17 mouse cellular contexts compared by ENCODE assay signal in the genomic region with DNA sequence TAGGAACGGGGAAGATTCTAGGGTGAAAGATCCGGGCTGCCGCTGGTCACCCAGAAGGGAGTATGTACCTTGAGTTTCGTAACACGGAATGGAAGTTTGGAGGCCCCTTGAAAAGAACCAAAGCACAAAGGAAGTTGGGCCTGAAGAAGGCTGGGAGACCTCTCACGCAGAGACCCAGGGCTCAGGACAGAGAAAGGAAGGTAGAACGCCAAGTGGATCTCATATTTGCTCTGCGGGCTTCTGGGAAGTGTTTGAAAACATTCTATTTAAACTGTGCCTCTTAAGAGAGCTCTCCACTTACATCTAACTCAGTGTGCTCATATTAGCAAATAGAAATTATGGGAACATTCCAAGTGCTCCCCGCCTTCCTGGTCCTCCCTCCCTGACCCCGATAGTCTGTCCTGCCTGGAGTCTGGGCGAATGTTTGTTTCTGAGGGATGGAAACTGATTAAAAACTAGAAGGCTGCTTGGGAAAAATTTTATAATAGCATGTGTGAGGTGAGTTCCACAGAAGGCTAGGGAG. TPM values are rescaled to one million over a fixed set of nuclear protein-coding genes. Genes with fewer than 3 reads are reported as not detected.
DNase-seq lines count a peak whose midpoint lies in the region; ATAC-seq and TF ChIP-seq lines count a peak whose summit lies in the region.
"Had no signal": no experiment of that assay in that cellular context is flagged by ENCODE, and none has a peak within 500 bp of the region (broad histone marks: within the 10 kb centered on the region; RNA-seq: fewer than 3 reads in every experiment).

No protein-coding gene starts in this region.

- no peak overlapping the region for H3K4me2 ChIP-seq in kidney, postnatal 0 days (ENCODE audit: low read length)
- H3K4me2 ChIP-seq in embryonic facial prominence, embryonic 15.5 days (replicated peaks): no peak overlapping the region
- H3K4me2 ChIP-seq in lung, embryonic 15.5 days: peak overlapping the region; percentile 16; the same call in 1 of the 2 replicates
- no peak overlapping the region for H3K4me2 ChIP-seq in stomach, embryonic 15.5 days
- H3K4me2 ChIP-seq: forebrain, embryonic 15.5 days; heart, embryonic 13.5 days; midbrain, embryonic 11.5 days; neural tube, embryonic 13.5 days had no signal

- H3K4me1 ChIP-seq in kidney, postnatal 0 days (replicated peaks; ENCODE audit: insufficient read depth, low read length): peaks cover 8% of the 10 kb centered on the region; the same call in 1 of the 2 replicates
- no peaks in the 10 kb centered on the region; the same call in 1 of the 2 replicates for H3K4me1 ChIP-seq in kidney, adult 2 months (ENCODE audit: control insufficient read depth, insufficient read depth, low read length)
- peaks cover 15% of the 10 kb centered on the region for H3K4me1 ChIP-seq in embryonic facial prominence, embryonic 15.5 days
- peaks cover 36% of the 10 kb centered on the region for H3K4me1 ChIP-seq in lung, embryonic 15.5 days
- no peaks in the 10 kb centered on the region for H3K4me1 ChIP-seq in stomach, embryonic 15.5 days
- H3K4me1 ChIP-seq: forebrain, embryonic 15.5 days had no signal

- no peak for TF ChIP-seq CTCF in kidney, postnatal 0 days (IDR thresholded peaks at IDR 0.05; ENCODE audit: low read depth)
- TF ChIP-seq CTCF in kidney, adult 2 months (conservative IDR thresholded peaks at IDR 0.05; ENCODE audit: insufficient read depth, insufficient read length, low read depth, low read length): no peak

- H3K27me3 ChIP-seq in kidney, postnatal 0 days (ENCODE audit: insufficient read depth, low read length): no peaks in the 10 kb centered on the region
- no peaks in the 10 kb centered on the region for H3K27me3 ChIP-seq in kidney, adult 2 months (replicated peaks; ENCODE audit: control insufficient read depth, insufficient read depth, low read length)
- H3K27me3 ChIP-seq in embryonic facial prominence, embryonic 15.5 days: no peaks in the 10 kb centered on the region
- H3K27me3 ChIP-seq in lung, embryonic 15.5 days: no peaks in the 10 kb centered on the region
- no peaks in the 10 kb centered on the region for H3K27me3 ChIP-seq in stomach, embryonic 15.5 days (replicated peaks)
- H3K27me3 ChIP-seq: forebrain, embryonic 15.5 days; neural tube, embryonic 13.5 days had no signal

- H3K27ac ChIP-seq in kidney, postnatal 0 days: peak overlapping the region; percentile 44; the same call in 1 of the 2 replicates
- no peak overlapping the region for H3K27ac ChIP-seq in kidney, adult 2 months (ENCODE audit: insufficient read depth, low read depth, low read length)
- 0 out of 2 replicates have a peak overlapping the region, but pooled peaks have one; percentile 5 for H3K27ac ChIP-seq in embryonic facial prominence, embryonic 15.5 days (replicated peaks)
- peak overlapping the region; percentile 89 for H3K27ac ChIP-seq in lung, embryonic 15.5 days
- no peak overlapping the region; the same call in 1 of the 2 replicates for H3K27ac ChIP-seq in stomach, embryonic 15.5 days
- H3K27ac ChIP-seq: forebrain, embryonic 15.5 days; heart, embryonic 13.5 days; hindbrain, postnatal 0 days; left cerebral cortex, adult 2 months; neural tube, embryonic 13.5 days had no signal

- H3K4me3 ChIP-seq in kidney, postnatal 0 days (replicated peaks; ENCODE audit: low read depth, low read length): no peak overlapping the region
- H3K4me3 ChIP-seq in kidney, adult 2 months (ENCODE audit: insufficient read depth, low read depth, low read length): no peak overlapping the region
- no peak overlapping the region for H3K4me3 ChIP-seq in embryonic facial prominence, embryonic 15.5 days (replicated peaks)
- no peak overlapping the region for H3K4me3 ChIP-seq in lung, embryonic 15.5 days
- H3K4me3 ChIP-seq in stomach, embryonic 15.5 days (replicated peaks): no peak overlapping the region
- H3K4me3 ChIP-seq: forebrain, embryonic 15.5 days; heart, embryonic 13.5 days; left cerebral cortex, adult 2 months; neural tube, embryonic 13.5 days had no signal

- 86% methylated on average over 11 of the region's 11 CpGs for WGBS in kidney, postnatal 0 days
- 90% methylated on average over 11 of the region's 11 CpGs for WGBS in kidney, adult 2 months
- WGBS in embryonic facial prominence, embryonic 15.5 days: 89% methylated on average over 11 of the region's 11 CpGs
- 62% methylated on average over 11 of the region's 11 CpGs for WGBS in lung, embryonic 15.5 days
- 67% methylated on average over 11 of the region's 11 CpGs for WGBS in stomach, embryonic 15.5 days

- ATAC-seq in kidney, postnatal 0 days (replicated peaks; ENCODE audit: low FRiP score, low read depth): no peak
- ATAC-seq in embryonic facial prominence, embryonic 15.5 days (ENCODE audit: insufficient number of reproducible peaks, low FRiP score, low TSS enrichment, low read depth): no peak
- ATAC-seq in lung, embryonic 15.5 days (ENCODE audit: borderline replicate concordance, extremely low read depth, low FRiP score, low TSS enrichment): peak; percentile 73
- ATAC-seq in stomach, embryonic 15.5 days (ENCODE audit: insufficient read depth, low FRiP score, low read depth): peak; percentile 60; the same call in 1 of the 2 replicates
- no peak for ATAC-seq in erythroid progenitor cell, adult 5-6 weeks (replicated peaks; ENCODE audit: low FRiP score, poor library complexity, severe bottlenecking)
- ATAC-seq: forebrain, embryonic 15.5 days; hindbrain, postnatal 0 days had no signal

- H3K9me3 ChIP-seq in kidney, postnatal 0 days (replicated peaks; ENCODE audit: low read length): no peaks in the 10 kb centered on the region
- no peaks in the 10 kb centered on the region for H3K9me3 ChIP-seq in embryonic facial prominence, embryonic 15.5 days (replicated peaks)
- no peaks in the 10 kb centered on the region for H3K9me3 ChIP-seq in lung, embryonic 15.5 days
- no peaks in the 10 kb centered on the region; the same call in 1 of the 2 replicates for H3K9me3 ChIP-seq in stomach, embryonic 15.5 days
- H3K9me3 ChIP-seq: forebrain, embryonic 15.5 days; neural tube, embryonic 13.5 days had no signal

- no peak for DNase-seq in kidney, postnatal 0 days (ENCODE audit: low spot score)
- no peak for DNase-seq in kidney, adult 2 months
- DNase-seq in right cerebral cortex, postnatal 25 days: no peak
- DNase-seq: adrenal gland, postnatal 36 days; cerebellum, adult 8-10 months; heart, postnatal 36 days; kidney, postnatal 14 days had no signal

- H3K36me3 ChIP-seq in kidney, postnatal 0 days (ENCODE audit: insufficient read depth, low read length): no peaks in the 10 kb centered on the region
- no peaks in the 10 kb centered on the region for H3K36me3 ChIP-seq in kidney, adult 2 months (ENCODE audit: control insufficient read depth, insufficient read depth, low read length)
- H3K36me3 ChIP-seq in embryonic facial prominence, embryonic 15.5 days: no peaks in the 10 kb centered on the region
- no peaks in the 10 kb centered on the region for H3K36me3 ChIP-seq in lung, embryonic 15.5 days
- H3K36me3 ChIP-seq in stomach, embryonic 15.5 days: no peaks in the 10 kb centered on the region
- H3K36me3 ChIP-seq: forebrain, embryonic 15.5 days; heart, embryonic 13.5 days; neural tube, embryonic 13.5 days had no signal

- H3K9ac ChIP-seq in kidney, postnatal 0 days (ENCODE audit: low read depth, low read length): no peak overlapping the region
- H3K9ac ChIP-seq in embryonic facial prominence, embryonic 15.5 days: no peak overlapping the region
- no peak overlapping the region for H3K9ac ChIP-seq in lung, embryonic 15.5 days
- no peak overlapping the region for H3K9ac ChIP-seq in stomach, embryonic 15.5 days
- H3K9ac ChIP-seq: forebrain, embryonic 15.5 days; heart, embryonic 13.5 days; neural tube, embryonic 13.5 days had no signal

- no peak for TF ChIP-seq POLR2A in kidney, adult 2 months (IDR thresholded peaks at IDR 0.05; ENCODE audit: low read depth, low read length)

RNA-seq across cellular contexts. Expression of a gene that starts 6.9 kb away (rescaled TPM):
- polyA plus RNA-seq in kidney, postnatal 0 days (2015; fragmentation: Nextera tagmentation; extraction: Ambion mirVana): 38.5 and 42.4 TPM in 2 replicates
- polyA plus RNA-seq in kidney, adult 2 months (2012; rRNA removed): 7.2 and 8.9 TPM in 2 replicates
- polyA plus RNA-seq in embryonic facial prominence, embryonic 15.5 days (2015; fragmentation: Nextera tagmentation; extraction: Ambion mirVana): 54.7 and 59.5 TPM in 2 replicates
- 60.5 and 69.9 TPM in 2 replicates for polyA plus RNA-seq in lung, embryonic 15.5 days (2015; fragmentation: Nextera tagmentation; extraction: Ambion mirVana)
- 17.8 and 19.6 TPM in 2 replicates for polyA plus RNA-seq in stomach, embryonic 15.5 days (2015; fragmentation: Nextera tagmentation; extraction: Ambion mirVana)
- total RNA-seq in erythroid progenitor cell, adult 5-6 weeks (2015; ENCODE audit: low replicate concordance): 0.84 and 1.4 TPM in 2 replicates
- 1.3 and 2.5 TPM in 2 replicates for total RNA-seq in erythroid progenitor cell, adult 5-6 weeks (2017; ENCODE audit: low replicate concordance)

Comparison
In these comparisons a context has a peak if more than half of its experiments do, and no peak if none do; other contexts are left out.
1. H3K27ac ChIP-seq: peak in kidney, postnatal 0 days (single experiment), embryonic facial prominence, embryonic 15.5 days (single experiment) and lung, embryonic 15.5 days (single experiment); none in kidney, adult 2 months (single experiment) and stomach, embryonic 15.5 days (single experiment).
2. ATAC-seq: peak in lung, embryonic 15.5 days (single experiment) and stomach, embryonic 15.5 days (single experiment); none in kidney, postnatal 0 days (single experiment), embryonic facial prominence, embryonic 15.5 days (single experiment) and erythroid progenitor cell, adult 5-6 weeks (single experiment).